Mouse (Mus musculus) liver, embryonic 14.5 days (tissue): ENCODE measurements around the gene Slc25a39. TPM values are rescaled to one million over a fixed set of nuclear protein-coding genes. Genes with fewer than 3 reads are reported as not detected.
A peak's percentile ranks its signal among the peaks of the same experiment; 100 is the strongest.

ENCODE experiments used
- ATAC-seq: fragments of 200-750 bp; cut with Nextera tagmentation; 2 replicates; pipeline ENCODE4 v1.8.0; 2017; ENCODE audit warnings: moderate number of reproducible peaks, mild to moderate bottlenecking, moderate library complexity; ENCODE audit not compliant: insufficient read depth
- DNase-seq, 3 experiments: peaks; one replicate each; pipeline ENCODE4 v3.0.0-alpha.2; 2012 to 2013; ENCODE audit warnings: low read depth in 3 of 3, low spot score in 3 of 3
- H3K27ac ChIP-seq: fragments of 300-500 bp; sonication (generic); 2 replicates; pipeline ENCODE4 v1.5.1; 2014; ENCODE audit warnings: moderate library complexity, mild to moderate bottlenecking, control low read depth, inconsistent platforms
- H3K27me3 ChIP-seq: fragments of 300-500 bp; sonication (generic); 2 replicates; pipeline ENCODE4 v1.6.1; 2014; ENCODE audit warnings: mild to moderate bottlenecking, low read length, moderate library complexity; ENCODE audit not compliant: control insufficient read depth, insufficient read depth
- H3K36me3 ChIP-seq: fragments of 300-500 bp; sonication (generic); replicated peaks from 2 replicates; pipeline ENCODE4 v1.6.1; 2014; ENCODE audit warnings: low read depth; ENCODE audit not compliant: control insufficient read depth, insufficient read depth
- H3K4me1 ChIP-seq, 2 experiments: fragments of 200-500 bp in 1 of 2; fragments of 300-500 bp in 1 of 2; sonication (generic) in 1 of 2; replicated peaks; 2 replicates each; pipeline ENCODE4 v1.6.1; 2012 to 2014; ENCODE audit warnings: antibody characterized with exemption in 1 of 2, inconsistent platforms in 1 of 2, low read length in 1 of 2; ENCODE audit not compliant: control insufficient read depth in 2 of 2, insufficient read depth in 2 of 2
- H3K4me2 ChIP-seq: fragments of 300-500 bp; sonication (generic); 2 replicates; pipeline ENCODE4 v1.6.1; 2014; ENCODE audit warnings: low read depth, mild to moderate bottlenecking, control low read depth, moderate library complexity
- H3K4me3 ChIP-seq, 2 experiments: fragments of 200-500 bp in 1 of 2; fragments of 300-500 bp in 1 of 2; sonication (generic) in 1 of 2; 2 replicates each; pipeline ENCODE4 v1.5.1; 2012 to 2014; ENCODE audit warnings: low read depth in 2 of 2, low read length in 2 of 2, mild to moderate bottlenecking in 2 of 2, control low read depth in 1 of 2, inconsistent platforms in 1 of 2, moderate library complexity in 1 of 2; ENCODE audit not compliant: insufficient read depth in 1 of 2
- H3K9ac ChIP-seq: fragments of 300-500 bp; sonication (generic); replicated peaks from 2 replicates; pipeline ENCODE4 v1.6.1; 2014; ENCODE audit warnings: mild to moderate bottlenecking, control low read depth, moderate library complexity
- H3K9me3 ChIP-seq: fragments of 300-500 bp; sonication (generic); 2 replicates; pipeline ENCODE4 v1.6.1; 2016; ENCODE audit warnings: low read length, mixed read lengths; ENCODE audit not compliant: control insufficient read depth
- CTCF ChIP-seq: IDR thresholded peaks from 2 replicates; pipeline ENCODE4 v1.5.1; 2016; ENCODE audit warnings: antibody characterized with exemption, low read depth, control low read depth
- EP300 ChIP-seq: IDR thresholded peaks from 2 replicates; pipeline ENCODE4 v1.6.1; 2016; ENCODE audit warnings: antibody characterized with exemption, low read depth
- whole genome bisulfite sequencing: fragments of 180-500 bp; shearing (Covaris S2); extraction: QIAGEN DNeasy Blood & Tissue Kit; methylation state at CpG from one replicate; pipeline ENCODE4 v1.1.7; 2014; ENCODE audit not compliant: insufficient replicate concordance; 5-methylcytosine and 5-hydroxymethylcytosine counted together
- polyA plus RNA-seq, 2 experiments: library from polyadenylated mRNA; depleted of rRNA in 1 of 2; stranded (reverse) in 1 of 2; unstranded in 1 of 2; fragments of >200 nt; fragmentation: Nextera tagmentation in 1 of 2; extraction: Ambion mirVana in 1 of 2; gene quantifications; 2 replicates each; pipeline versions ENCODE4 v1.2.1 to v1.2.3; 2012 to 2014

The Slc25a39 gene
- polyA plus RNA-seq, 2 experiments: 167 to 339 TPM

- H3K4me1 ChIP-seq: peaks cover 51 to 61% of the 10 kb centered on the region in 2 experiments
- peaks cover 3% of the 10 kb centered on the region for H3K9me3 ChIP-seq
- H3K4me3 ChIP-seq: peak overlapping the region; percentile 52 to 60
- peak overlapping the region; percentile 96 for H3K4me2 ChIP-seq
- 2% methylated on average over 23 of the region's 23 CpGs for WGBS
- no peaks in the 10 kb centered on the region; the same call in 1 of the 2 replicates for H3K27me3 ChIP-seq
- TF ChIP-seq EP300 (peak; percentile 97), CTCF (no peak)
- ATAC-seq: peak; percentile 88
- peak; percentile 98 for DNase-seq
- H3K9ac ChIP-seq: peak overlapping the region; percentile 99
- peak overlapping the region; percentile 100 for H3K27ac ChIP-seq
- no peaks in the 10 kb centered on the region for H3K36me3 ChIP-seq
These were observed 32.3 kb downstream of the Slc25a39 start for GRCm38 (mm10) chr11:102375196-102376173.

- Histone ChIP-seq H3K36me3 (no peaks in the 10 kb centered on the region), H3K9me3 (peaks cover 3% of the 10 kb centered on the region), H3K4me1 (peaks cover 64 to 73% of the 10 kb centered on the region in 2 experiments), H3K9ac (peak overlapping the region; percentile 99), H3K4me2 (peak overlapping the region; percentile 96), H3K27ac (peak overlapping the region; percentile 100), H3K27me3 (no peaks in the 10 kb centered on the region; the same call in 1 of the 2 replicates), H3K4me3 (peak overlapping the region; percentile 9 to 32; a peak in 2 of 4 replicates)
- ATAC-seq (0 out of 2 replicates have a peak, but pooled peaks have one; percentile 0), DNase-seq (no peak)
- TF ChIP-seq CTCF (no peak), EP300 (no peak)
- WGBS: 50% methylated on average over 7 of the region's 7 CpGs
These were observed 33.5 kb downstream of the Slc25a39 start for GRCm38 (mm10) chr11:102374108-102374725.

GRCm38 (mm10) chr11:102373646-102374045 lies 34.1 kb downstream of the Slc25a39 start:
- Histone ChIP-seq H3K4me3 (peak overlapping the region; percentile 46 to 50), H3K27ac (peak overlapping the region; percentile 100), H3K36me3 (no peaks in the 10 kb centered on the region), H3K4me2 (peak overlapping the region; percentile 96), H3K9ac (peak overlapping the region; percentile 99), H3K9me3 (no peaks in the 10 kb centered on the region; the same call in 1 of the 2 replicates), H3K4me1 (peaks cover 70 to 79% of the 10 kb centered on the region in 2 experiments), H3K27me3 (no peaks in the 10 kb centered on the region; the same call in 1 of the 2 replicates)
- DNase-seq (no peak), ATAC-seq (no peak)
- 42% methylated on average over 2 of the region's 2 CpGs for WGBS
- TF ChIP-seq CTCF (no peak), EP300 (no peak)

GRCm38 (mm10) chr11:102372936-102373335 lies 34.8 kb downstream of the Slc25a39 start:
- DNase-seq (peak in 1 of 3 experiments; percentile 65), ATAC-seq (peak; percentile 29)
- WGBS: 27% methylated on average over 14 of the region's 14 CpGs
- peak overlapping the region; percentile 99 for H3K9ac ChIP-seq
- no peaks in the 10 kb centered on the region; the same call in 1 of the 2 replicates for H3K27me3 ChIP-seq
- peak overlapping the region; percentile 100 for H3K27ac ChIP-seq
- H3K4me3 ChIP-seq: peak overlapping the region; percentile 46 to 50
- TF ChIP-seq EP300 (peak; percentile 18; the same call in 1 of the 2 replicates), CTCF (no peak)
- no peaks in the 10 kb centered on the region; the same call in 1 of the 2 replicates for H3K9me3 ChIP-seq
- H3K36me3 ChIP-seq: no peaks in the 10 kb centered on the region
- peaks cover 76 to 85% of the 10 kb centered on the region in 2 experiments for H3K4me1 ChIP-seq
- H3K4me2 ChIP-seq: peak overlapping the region; percentile 96
